Mouse (Mus musculus) E14TG2a.4 (cell line): Measurements from ENCODE around the gene Slc24a5.

ENCODE experiments used
- H3K27me3 ChIP-seq: 2 replicates; pipeline ENCODE4 v1.6.1; 2014; ENCODE audit warnings: low read length, control low read depth; ENCODE audit not compliant: insufficient read depth
- H3K36me3 ChIP-seq: 2 replicates; pipeline ENCODE4 v1.6.1; 2014; ENCODE audit warnings: low read length, control low read depth; ENCODE audit not compliant: insufficient read depth
- H3K4me1 ChIP-seq: replicated peaks from 2 replicates; pipeline ENCODE4 v1.6.1; 2014; ENCODE audit warnings: low read depth, low read length, control low read depth
- H3K4me3 ChIP-seq: replicated peaks from 2 replicates; pipeline ENCODE4 v1.5.1; 2014; ENCODE audit warnings: mild to moderate bottlenecking, low read length
- H3K9me3 ChIP-seq: 2 replicates; pipeline ENCODE4 v1.6.1; 2014; ENCODE audit warnings: low read length, control low read depth
- CTCF ChIP-seq: conservative IDR thresholded peaks from 2 replicates; pipeline ENCODE4 v1.5.1; 2014; ENCODE audit warnings: low read length
- NANOG ChIP-seq: IDR thresholded peaks from 2 replicates; pipeline ENCODE4 v1.6.1; 2014; ENCODE audit warnings: borderline replicate concordance, low read length, mixed read lengths
- POU5F1 ChIP-seq: IDR thresholded peaks from 2 replicates; pipeline ENCODE4 v1.6.1; 2014; ENCODE audit warnings: low read length, borderline replicate concordance

Slc24a5 gene

GRCm38 (mm10) chr2:125126792-125127191, 58.9 kb downstream of the Slc24a5 start:
- H3K4me1 ChIP-seq, result peaks cover 30% of the 10 kb centered on the region
- no peaks in the 10 kb centered on the region; the same call in 1 of the 2 replicates for H3K27me3 ChIP-seq
- TF ChIP-seq NANOG, result no peak
- peaks cover 3% of the 10 kb centered on the region; the same call in 1 of the 2 replicates for H3K36me3 ChIP-seq
- no peak overlapping the region for H3K4me3 ChIP-seq
- H3K9me3 ChIP-seq, result no peaks in the 10 kb centered on the region

- Histone ChIP-seq H3K9me3 (0 out of 2 replicates have a peak, but pooled peaks cover 3% of the 10 kb centered on the region), H3K4me3 (no peak overlapping the region), H3K27me3 (peaks cover 8% of the 10 kb centered on the region), H3K36me3 (no peaks in the 10 kb centered on the region), H3K4me1 (peaks cover 19% of the 10 kb centered on the region)
- no peak for TF ChIP-seq POU5F1
- no peak for TF ChIP-seq NANOG
- TF ChIP-seq CTCF, result no peak
These were observed 66.2 kb downstream of the Slc24a5 start for GRCm38 (mm10) chr2:125134113-125134512.

- H3K27me3 ChIP-seq, result peaks cover 8% of the 10 kb centered on the region; the same call in 1 of the 2 replicates
- TF ChIP-seq NANOG (no peak), POU5F1 (no peak), CTCF (no peak)
- peak within 1 kb of the TSS; percentile 61 for H3K4me3 ChIP-seq
- no peaks in the 10 kb centered on the region for H3K36me3 ChIP-seq
- H3K4me1 ChIP-seq, result peaks cover 19% of the 10 kb centered on the region
- H3K9me3 ChIP-seq, result 0 out of 2 replicates have a peak, but pooled peaks cover 3% of the 10 kb centered on the region
These were observed 68.2 kb downstream of the Slc24a5 start, which contains the start of gene Ctxn2 for GRCm38 (mm10) chr2:125135903-125136811. Ctxn2 (plus strand) TSS chr2:125136692.

- H3K36me3 ChIP-seq, result no peaks in the 10 kb centered on the region
- peaks cover 8% of the 10 kb centered on the region; the same call in 1 of the 2 replicates for H3K27me3 ChIP-seq
- peaks cover 19% of the 10 kb centered on the region for H3K4me1 ChIP-seq
- H3K9me3 ChIP-seq, result 0 out of 2 replicates have a peak, but pooled peaks cover 3% of the 10 kb centered on the region
- no peak for TF ChIP-seq CTCF
- peak overlapping the region; percentile 61 for H3K4me3 ChIP-seq
These were observed 68.9 kb downstream of the Slc24a5 start for GRCm38 (mm10) chr2:125136846-125137245.
